Mouse (Mus musculus) liver, embryonic 14.5 days (tissue): ENCODE results near the gene Nt5dc3. TPM values are rescaled to one million over a fixed set of nuclear protein-coding genes. Genes with fewer than 3 reads are reported as not detected.

Experiments used
- ATAC-seq: fragments of 200-750 bp; cut with Nextera tagmentation; 2 replicates; pipeline ENCODE4 v1.8.0; 2017; ENCODE audit warnings: moderate number of reproducible peaks, mild to moderate bottlenecking, moderate library complexity; ENCODE audit not compliant: insufficient read depth
- DNase-seq, 3 experiments: peaks; one replicate each; pipeline ENCODE4 v3.0.0-alpha.2; 2012 to 2013; ENCODE audit warnings: low read depth in 3 of 3, low spot score in 3 of 3
- H3K27ac ChIP-seq: fragments of 300-500 bp; sonication (generic); 2 replicates; pipeline ENCODE4 v1.5.1; 2014; ENCODE audit warnings: moderate library complexity, mild to moderate bottlenecking, control low read depth, inconsistent platforms
- H3K27me3 ChIP-seq: fragments of 300-500 bp; sonication (generic); 2 replicates; pipeline ENCODE4 v1.6.1; 2014; ENCODE audit warnings: mild to moderate bottlenecking, low read length, moderate library complexity; ENCODE audit not compliant: control insufficient read depth, insufficient read depth
- H3K36me3 ChIP-seq: fragments of 300-500 bp; sonication (generic); replicated peaks from 2 replicates; pipeline ENCODE4 v1.6.1; 2014; ENCODE audit warnings: low read depth; ENCODE audit not compliant: control insufficient read depth, insufficient read depth
- H3K4me1 ChIP-seq, 2 experiments: fragments of 200-500 bp in 1 of 2; fragments of 300-500 bp in 1 of 2; sonication (generic) in 1 of 2; replicated peaks; 2 replicates each; pipeline ENCODE4 v1.6.1; 2012 to 2014; ENCODE audit warnings: antibody characterized with exemption in 1 of 2, inconsistent platforms in 1 of 2, low read length in 1 of 2; ENCODE audit not compliant: control insufficient read depth in 2 of 2, insufficient read depth in 2 of 2
- H3K4me2 ChIP-seq: fragments of 300-500 bp; sonication (generic); 2 replicates; pipeline ENCODE4 v1.6.1; 2014; ENCODE audit warnings: low read depth, mild to moderate bottlenecking, control low read depth, moderate library complexity
- H3K4me3 ChIP-seq, 2 experiments: fragments of 200-500 bp in 1 of 2; fragments of 300-500 bp in 1 of 2; sonication (generic) in 1 of 2; 2 replicates each; pipeline ENCODE4 v1.5.1; 2012 to 2014; ENCODE audit warnings: low read depth in 2 of 2, low read length in 2 of 2, mild to moderate bottlenecking in 2 of 2, control low read depth in 1 of 2, inconsistent platforms in 1 of 2, moderate library complexity in 1 of 2; ENCODE audit not compliant: insufficient read depth in 1 of 2
- H3K9ac ChIP-seq: fragments of 300-500 bp; sonication (generic); replicated peaks from 2 replicates; pipeline ENCODE4 v1.6.1; 2014; ENCODE audit warnings: mild to moderate bottlenecking, control low read depth, moderate library complexity
- H3K9me3 ChIP-seq: fragments of 300-500 bp; sonication (generic); 2 replicates; pipeline ENCODE4 v1.6.1; 2016; ENCODE audit warnings: low read length, mixed read lengths; ENCODE audit not compliant: control insufficient read depth
- CTCF ChIP-seq: IDR thresholded peaks from 2 replicates; pipeline ENCODE4 v1.5.1; 2016; ENCODE audit warnings: antibody characterized with exemption, low read depth, control low read depth
- EP300 ChIP-seq: IDR thresholded peaks from 2 replicates; pipeline ENCODE4 v1.6.1; 2016; ENCODE audit warnings: antibody characterized with exemption, low read depth
- WGBS: fragments of 180-500 bp; shearing (Covaris S2); extraction: QIAGEN DNeasy Blood & Tissue Kit; methylation state at CpG from one replicate; pipeline ENCODE4 v1.1.7; 2014; ENCODE audit not compliant: insufficient replicate concordance; 5-methylcytosine and 5-hydroxymethylcytosine counted together
- polyA plus RNA-seq, 2 experiments: library from polyadenylated mRNA; depleted of rRNA in 1 of 2; stranded (reverse) in 1 of 2; unstranded in 1 of 2; fragments of >200 nt; fragmentation: Nextera tagmentation in 1 of 2; extraction: Ambion mirVana in 1 of 2; gene quantifications; 2 replicates each; pipeline versions ENCODE4 v1.2.1 to v1.2.3; 2012 to 2014

Nt5dc3 gene
- polyA plus RNA-seq, 2 experiments, result 0.46 to 0.89 TPM

GRCm38 (mm10) chr10:86777614-86778319, 1.0 kb upstream of the Nt5dc3 start:
- H3K4me1 ChIP-seq, result peaks cover 14 to 15% of the 10 kb centered on the region in 2 experiments
- H3K9me3 ChIP-seq, result no peaks in the 10 kb centered on the region
- DNase-seq, result no peak
- H3K27me3 ChIP-seq, result no peaks in the 10 kb centered on the region
- peak overlapping the region; percentile 96 for H3K4me2 ChIP-seq
- no peaks in the 10 kb centered on the region for H3K36me3 ChIP-seq
- H3K27ac ChIP-seq, result no peak overlapping the region
- no peak for ATAC-seq
- WGBS, result 36% methylated on average over 19 of the region's 19 CpGs
- TF ChIP-seq CTCF (no peak), EP300 (no peak)
- H3K4me3 ChIP-seq, result peak overlapping the region; percentile 70 to 71
- peak overlapping the region; percentile 35; the same call in 1 of the 2 replicates for H3K9ac ChIP-seq

- Histone ChIP-seq H3K36me3 (no peaks in the 10 kb centered on the region), H3K4me1 (peaks cover 14 to 15% of the 10 kb centered on the region in 2 experiments), H3K4me2 (peak overlapping the region; percentile 96), H3K9me3 (no peaks in the 10 kb centered on the region), H3K27me3 (no peaks in the 10 kb centered on the region), H3K9ac (peak overlapping the region; percentile 55), H3K27ac (no peak overlapping the region), H3K4me3 (peak overlapping the region; percentile 50 to 70)
- under 1% methylated on average over 56 of the region's 58 CpGs for WGBS
- ATAC-seq (0 out of 2 replicates have a peak, but pooled peaks have one; percentile 4), DNase-seq (peak in 1 of 3 experiments; percentile 13)
- no peak for TF ChIP-seq EP300
- peak; percentile 13; the same call in 1 of the 2 replicates for TF ChIP-seq CTCF
Observed at GRCm38 (mm10) chr10:86779117-86779755, 431 bp downstream of the Nt5dc3 start.

GRCm38 (mm10) chr10:86779816-86780500, 1.2 kb downstream of the Nt5dc3 start:
- no peaks in the 10 kb centered on the region for H3K27me3 ChIP-seq
- H3K36me3 ChIP-seq, result no peaks in the 10 kb centered on the region
- DNase-seq, result no peak
- peak overlapping the region; percentile 55 for H3K9ac ChIP-seq
- no peaks in the 10 kb centered on the region for H3K9me3 ChIP-seq
- no peak overlapping the region for H3K27ac ChIP-seq
- H3K4me1 ChIP-seq, result peaks cover 14 to 15% of the 10 kb centered on the region in 2 experiments
- no peak for ATAC-seq
- 14% methylated on average over 12 of the region's 12 CpGs for WGBS
- H3K4me3 ChIP-seq, result peak overlapping the region; percentile 50 to 70
- TF ChIP-seq CTCF (no peak), EP300 (no peak)
- peak overlapping the region; percentile 96 for H3K4me2 ChIP-seq

- Histone ChIP-seq H3K9ac (no peak overlapping the region), H3K27ac (no peak overlapping the region), H3K4me2 (no peak overlapping the region), H3K9me3 (no peaks in the 10 kb centered on the region), H3K36me3 (no peaks in the 10 kb centered on the region), H3K4me1 (peaks cover 14 to 15% of the 10 kb centered on the region in 2 experiments), H3K27me3 (no peaks in the 10 kb centered on the region), H3K4me3 (no peak overlapping the region)
- ATAC-seq, result no peak
- DNase-seq, result no peak
- WGBS, result 66% methylated on average over 5 of the region's 5 CpGs
- TF ChIP-seq CTCF (no peak), EP300 (no peak)
Observed at GRCm38 (mm10) chr10:86781641-86782040, 2.8 kb downstream of the Nt5dc3 start.

GRCm38 (mm10) chr10:86782656-86783055, 3.9 kb downstream of the Nt5dc3 start:
- WGBS, result 69% methylated on average over 5 of the region's 5 CpGs
- Histone ChIP-seq H3K27me3 (no peaks in the 10 kb centered on the region), H3K4me2 (no peak overlapping the region), H3K9ac (no peak overlapping the region), H3K36me3 (no peaks in the 10 kb centered on the region), H3K4me3 (no peak overlapping the region), H3K9me3 (no peaks in the 10 kb centered on the region), H3K27ac (no peak overlapping the region), H3K4me1 (peaks cover 12 to 15% of the 10 kb centered on the region in 2 experiments)
- TF ChIP-seq EP300 (no peak), CTCF (no peak)
- DNase-seq (no peak), ATAC-seq (no peak)
